Mouse (Mus musculus): Measurements from ENCODE around the gene Gm14325.
"Not testable (repeated sequence)": the region's sequence is repeated elsewhere in the genome, so short reads cannot be mapped to it uniquely, and the experiment has no call there.

Gm14325 gene

DNA sequence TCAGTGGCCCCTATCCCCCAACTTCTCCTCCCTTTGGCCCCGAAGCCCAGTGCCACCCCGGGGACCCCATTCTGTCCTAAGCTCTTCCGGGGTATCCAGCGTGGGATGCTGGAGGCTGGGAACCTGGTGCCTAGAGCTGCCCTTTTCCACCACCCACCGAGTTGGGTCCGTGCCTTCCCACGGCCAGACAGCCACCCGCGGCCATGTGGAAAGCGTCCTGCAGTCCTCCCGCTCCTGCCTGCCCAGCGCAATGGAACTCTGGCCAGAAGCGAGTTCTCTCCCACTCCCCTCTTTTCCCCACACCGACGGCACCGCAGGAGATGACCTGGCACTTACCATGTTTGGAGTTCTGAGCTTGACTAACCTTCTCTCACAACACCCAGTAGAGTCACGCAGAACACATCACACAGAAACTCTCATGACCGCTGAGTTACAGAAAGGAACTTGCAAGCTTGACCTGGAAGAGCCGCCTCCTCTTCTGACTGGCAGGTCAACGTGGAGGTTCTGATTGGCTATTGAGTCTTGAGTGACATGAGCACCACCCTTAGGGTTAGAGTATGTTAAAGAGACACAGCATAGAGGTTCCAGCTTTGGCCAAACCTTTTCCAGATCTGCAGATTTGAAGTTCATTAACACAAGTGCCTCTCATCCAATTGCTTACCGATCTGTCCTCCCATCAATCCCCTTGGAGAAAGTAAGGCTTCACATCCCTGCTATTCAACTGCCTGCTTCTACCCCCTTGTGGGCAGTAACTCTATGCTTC lies at the start of gene Gm14325:
Gm14325 (minus strand) TSS at position 436 of the 763 bp plus-strand sequence.
- DNase-seq (ENCODE audit: low spot score), result peak; percentile 79

DNA sequence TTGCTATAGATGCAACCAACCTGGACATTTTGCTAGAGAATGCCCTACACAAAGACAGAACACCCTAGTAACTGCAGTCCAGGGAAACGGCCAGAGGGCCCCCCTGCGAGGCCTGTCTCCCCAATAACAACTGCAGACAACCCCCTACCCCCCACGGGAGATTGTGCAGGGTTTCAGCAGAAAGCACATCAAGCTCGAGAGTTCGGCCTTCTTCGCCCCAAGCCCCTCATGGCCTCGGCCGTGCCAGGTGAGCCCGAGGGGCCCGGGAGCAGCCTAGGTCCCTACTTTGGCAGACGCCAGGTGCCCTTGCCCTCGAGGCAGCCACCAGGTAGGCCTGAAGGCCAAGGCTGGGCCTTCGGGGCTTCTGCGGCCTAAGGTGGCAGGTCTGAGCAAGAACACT lies 47.6 kb upstream of the Gm14325 start:
- peak; percentile 4 for DNase-seq (ENCODE audit: low spot score)

DNA sequence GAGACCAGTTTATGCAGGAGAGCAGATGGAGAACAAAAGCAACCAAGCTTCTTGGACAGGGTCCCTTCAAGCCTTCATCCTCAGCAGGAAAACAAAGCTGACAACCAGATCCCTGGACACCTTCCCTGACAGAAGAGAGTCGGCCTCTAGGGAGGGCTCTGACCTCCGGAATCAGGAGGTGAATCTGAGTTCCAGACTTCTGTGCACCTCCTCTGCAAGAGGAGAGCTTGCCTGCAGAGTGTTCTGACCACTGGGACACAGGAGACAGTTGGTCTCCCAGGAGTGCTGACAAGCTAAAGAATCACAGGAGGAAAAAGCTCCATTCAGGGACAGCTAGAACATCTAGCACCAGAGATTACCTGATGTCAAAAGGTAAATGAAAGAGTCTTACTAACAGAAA lies 22.1 kb upstream of the Gm14325 start:
- not testable (repeated sequence) for DNase-seq (ENCODE audit: low spot score)

DNA sequence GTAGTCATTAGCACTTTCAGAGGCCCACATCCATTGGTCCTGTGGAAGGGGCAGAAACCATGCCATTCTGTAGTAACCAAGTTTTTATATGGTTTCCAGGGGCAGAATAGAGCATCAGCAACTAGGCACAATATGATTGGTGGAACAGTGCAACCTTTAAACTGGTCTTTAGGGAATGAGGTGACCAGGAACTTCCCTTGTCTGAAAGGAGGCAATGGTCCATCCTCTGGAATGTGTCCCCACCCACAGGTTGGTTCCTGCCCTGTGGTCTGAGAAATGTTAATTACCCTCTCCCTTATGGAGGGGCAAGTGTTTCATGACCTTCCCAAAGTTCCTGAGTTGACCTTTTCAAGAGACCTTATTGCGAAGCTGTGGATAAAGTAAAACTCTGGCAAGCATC lies 3.5 kb upstream of the Gm14325 start:
- DNase-seq (ENCODE audit: low spot score), result not testable (repeated sequence)

DNA sequence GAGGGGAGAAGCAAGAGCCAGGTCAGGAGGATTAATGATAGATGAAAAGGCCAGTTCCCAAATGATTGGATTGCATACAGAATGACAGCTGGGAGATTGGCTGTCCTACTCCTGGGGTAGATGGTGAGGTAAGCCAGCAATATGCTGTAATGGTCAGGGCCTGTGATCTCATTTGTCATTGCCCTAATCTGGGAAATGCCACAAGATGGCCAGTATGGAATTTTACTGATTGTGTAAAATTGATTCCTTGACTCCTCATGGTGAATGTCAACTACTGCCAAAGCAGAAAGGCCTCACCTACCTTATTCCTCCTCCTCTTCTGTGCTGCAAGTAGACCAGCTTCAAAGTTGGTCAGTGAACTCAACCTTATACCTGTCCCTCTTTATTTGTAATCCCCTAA lies 3.4 kb downstream of the Gm14325 start:
- not testable (repeated sequence) for DNase-seq (ENCODE audit: low spot score)

DNA sequence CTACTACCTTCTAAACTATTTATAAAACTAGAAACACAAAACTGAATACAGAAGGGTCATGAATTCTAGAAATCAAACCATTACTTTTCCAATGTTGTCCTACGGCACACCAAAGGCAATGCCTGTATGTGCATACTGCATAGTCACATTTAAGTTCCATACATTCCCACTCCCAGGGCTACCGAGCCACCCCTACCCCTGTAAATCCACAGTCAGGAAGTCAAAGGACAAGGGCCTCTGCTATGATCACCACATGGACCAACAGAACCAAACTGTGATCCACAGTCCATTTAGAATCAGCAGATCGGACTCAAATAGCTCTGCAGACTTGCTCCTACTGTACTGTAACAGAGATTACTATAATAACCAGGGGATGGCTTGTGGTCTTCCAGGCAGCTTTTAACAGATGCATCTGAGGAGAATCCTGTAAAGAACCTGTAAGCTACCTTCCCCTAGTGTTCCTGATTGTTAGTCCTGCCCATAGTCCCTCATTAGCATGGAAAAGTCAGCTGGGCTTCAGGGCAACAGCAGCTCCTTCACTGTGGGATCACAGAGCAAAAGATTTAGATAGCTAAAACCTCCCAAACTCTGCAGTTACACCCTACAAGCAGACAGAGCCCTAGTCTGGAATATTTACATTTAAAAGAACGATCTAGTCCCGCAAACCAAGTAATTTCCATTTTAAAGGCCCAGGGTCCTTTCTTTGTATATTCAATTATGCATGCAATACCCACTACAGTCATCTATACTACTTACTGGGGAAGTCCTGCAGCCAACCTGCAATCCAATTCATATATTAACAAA lies 4.2 kb downstream of the Gm14325 start:
- DNase-seq (ENCODE audit: low spot score), result not testable (repeated sequence)

DNA sequence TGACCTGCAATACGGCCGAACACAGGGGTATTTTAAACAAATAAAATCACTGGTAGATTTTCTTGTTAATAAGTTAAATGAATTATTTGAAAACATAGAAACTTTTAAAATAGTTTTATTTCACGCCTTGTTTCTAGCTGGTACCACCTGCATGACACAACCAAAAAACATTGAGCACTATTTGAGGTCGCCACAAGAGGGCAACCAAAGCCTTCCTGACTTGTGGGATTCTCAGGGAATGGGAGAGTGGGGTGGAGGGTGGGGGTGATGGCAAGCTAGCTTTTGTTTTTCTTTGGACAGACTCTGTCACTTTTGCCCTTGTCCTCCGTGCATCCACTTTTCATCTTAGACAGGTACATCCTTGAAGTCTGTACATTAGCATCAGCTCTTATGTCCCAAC lies 18.2 kb downstream of the Gm14325 start:
- not testable (repeated sequence) for DNase-seq (ENCODE audit: low spot score)

DNA sequence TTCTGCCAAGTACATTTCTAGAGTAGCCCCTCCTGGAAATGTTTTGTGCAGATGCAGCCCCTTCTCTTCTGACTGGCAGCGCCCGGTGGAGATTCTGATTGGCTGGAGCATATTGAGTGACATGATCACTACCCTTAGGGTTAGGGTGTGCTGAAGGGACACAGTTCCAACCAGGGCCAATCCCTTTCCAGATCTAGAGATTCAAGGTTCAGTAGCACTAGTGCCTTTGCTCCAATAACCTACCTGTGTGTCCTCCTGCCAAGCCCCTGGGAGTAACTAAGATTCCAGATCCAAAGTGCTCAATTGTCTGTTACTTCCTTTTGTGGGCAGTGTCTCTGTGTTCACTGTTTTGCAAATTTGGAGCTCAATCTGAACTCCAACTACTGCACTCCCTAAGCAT lies 34.0 kb downstream of the Gm14325 start:
- DNase-seq (ENCODE audit: low spot score), result not testable (repeated sequence)

DNA sequence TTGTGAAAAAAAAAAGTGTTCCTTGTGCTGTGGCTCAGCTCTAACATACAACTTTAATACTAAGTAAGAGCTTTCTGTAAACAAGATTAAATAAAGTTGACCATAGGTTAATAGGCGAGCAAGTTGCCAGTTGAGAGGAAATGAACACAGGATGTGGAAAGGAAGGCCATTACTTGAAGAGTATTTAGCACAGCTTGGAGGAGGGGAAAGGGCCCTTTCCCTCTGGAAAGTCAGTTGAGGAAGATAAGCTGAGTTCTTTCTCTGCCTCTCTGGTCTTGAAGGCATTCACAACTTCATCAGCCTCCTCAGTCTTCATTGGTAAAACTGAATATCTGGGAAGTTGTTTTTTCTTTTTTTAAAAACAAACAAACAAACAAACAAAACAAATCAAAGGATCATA lies 52.8 kb downstream of the Gm14325 start:
- DNase-seq (ENCODE audit: low spot score), result not testable (repeated sequence)

Data from MN1 (cell line).